Mouse (Mus musculus) induced T-regulatory cell, adult 2 months (primary cell): Measurements from ENCODE around the gene Tspan5.

Experiments used
- DNase-seq: peaks from one replicate; pipeline ENCODE4 v3.0.0-alpha.2; 2012; ENCODE audit warnings: low read depth

The Tspan5 gene

DNA sequence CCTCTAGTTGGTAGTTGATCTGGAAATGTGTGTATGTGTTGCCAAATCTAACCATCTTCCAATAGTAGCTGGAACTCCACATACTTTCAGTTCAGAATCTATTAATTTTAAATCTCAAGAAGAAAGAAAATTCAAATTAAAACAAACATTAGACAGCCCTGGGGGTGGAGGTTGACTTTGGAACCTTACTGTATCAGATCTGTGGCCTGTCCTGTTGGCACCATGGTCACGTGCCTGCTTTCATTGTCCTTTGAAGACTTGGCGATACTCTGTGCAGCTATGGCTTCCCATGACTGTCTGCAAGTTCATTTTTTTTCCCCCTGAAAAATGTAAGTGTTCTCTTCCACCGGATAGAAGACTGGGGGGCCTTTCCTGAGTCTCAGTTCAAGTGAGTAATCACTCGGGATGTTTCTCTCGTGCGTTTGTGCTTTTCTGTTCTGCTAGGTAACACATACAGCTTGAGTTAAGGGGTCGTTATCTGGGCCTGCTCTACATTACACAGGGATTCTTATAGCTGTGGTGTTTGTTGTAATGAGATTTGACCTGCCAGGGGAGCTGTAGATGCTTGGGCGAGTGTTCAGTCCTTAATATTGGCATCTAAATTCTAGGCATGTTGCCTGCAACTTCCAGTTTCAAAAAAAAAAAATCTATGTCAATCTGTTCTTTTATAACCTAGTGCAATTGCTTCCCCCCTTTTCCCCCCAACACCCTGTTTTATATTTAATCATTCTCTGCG is 32.0 kb downstream of the Tspan5 start:
- DNase-seq = no peak

DNA sequence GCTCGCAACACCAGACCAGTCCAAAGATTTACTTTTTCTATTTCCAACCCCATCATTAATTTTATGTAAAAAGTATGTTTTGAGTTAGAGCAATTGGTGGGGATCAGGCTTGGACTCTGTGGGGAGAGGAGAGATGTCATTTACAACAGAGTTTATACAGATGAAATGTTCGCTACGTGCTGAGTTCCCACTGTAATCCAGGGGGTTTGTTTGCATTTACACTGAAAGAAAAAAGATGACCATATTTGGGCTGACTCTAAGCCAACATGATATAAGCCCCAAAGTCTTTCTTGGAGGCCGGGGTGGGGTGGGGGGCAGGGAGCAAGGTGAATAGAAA is 32.6 kb downstream of the Tspan5 start:
- DNase-seq = no peak

DNA sequence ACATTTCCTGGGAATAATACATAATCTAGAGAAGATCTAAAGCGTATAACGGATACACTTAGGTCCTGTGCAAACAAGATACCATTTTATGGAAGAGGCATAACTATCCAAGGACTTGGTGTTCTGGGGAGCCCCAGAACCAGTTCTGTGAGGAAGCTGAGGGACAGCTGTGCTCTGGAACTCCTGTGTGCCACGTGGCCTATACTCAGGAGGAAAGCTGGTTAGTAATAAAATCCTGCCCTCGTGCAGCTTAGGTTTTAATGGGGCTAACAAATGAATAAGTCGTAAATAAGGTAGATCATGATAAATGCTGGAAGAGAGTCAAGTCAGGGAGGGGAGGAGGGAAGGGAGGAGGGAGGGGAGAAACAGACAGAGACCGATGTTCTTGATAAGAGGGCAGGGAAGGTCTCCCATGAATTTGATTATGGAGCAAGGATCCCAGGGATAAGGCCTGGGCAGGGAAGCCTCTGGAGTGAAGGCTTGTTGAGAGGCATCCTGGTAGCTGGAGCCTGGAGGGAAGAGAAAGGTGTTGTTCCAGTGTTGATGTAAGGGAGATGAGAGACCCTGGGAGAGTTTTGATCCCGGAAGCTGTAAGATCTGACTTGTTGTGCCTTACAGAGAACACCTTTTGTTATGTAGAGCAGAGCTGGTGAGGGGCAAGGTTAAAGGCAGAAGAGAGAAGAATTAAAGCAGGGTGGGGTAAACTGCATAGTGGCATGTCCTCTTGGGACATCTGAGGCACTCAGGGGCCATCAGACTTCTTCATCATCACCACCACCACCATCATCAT is 34.1 kb downstream of the Tspan5 start:
- no peak for DNase-seq

DNA sequence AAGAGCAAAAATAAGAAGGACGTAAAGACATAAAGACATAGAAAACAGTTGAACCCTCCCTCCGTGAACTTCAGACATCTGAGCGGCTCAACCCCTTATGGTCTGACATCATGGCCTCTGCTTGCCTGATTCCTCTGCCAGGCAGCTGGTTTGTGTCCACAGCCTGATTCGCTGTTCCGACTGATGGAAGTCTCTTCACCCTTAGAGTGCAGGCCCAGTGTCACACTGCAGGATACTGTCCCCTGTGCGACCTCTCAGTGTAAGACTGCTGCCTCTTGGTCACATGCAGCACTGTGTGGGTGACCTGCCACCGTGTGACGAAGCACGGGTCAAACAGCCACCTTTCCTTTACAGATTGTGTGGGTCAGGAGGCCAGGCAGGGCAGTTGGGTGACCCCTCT is 39.5 kb downstream of the Tspan5 start:
- no peak for DNase-seq

DNA sequence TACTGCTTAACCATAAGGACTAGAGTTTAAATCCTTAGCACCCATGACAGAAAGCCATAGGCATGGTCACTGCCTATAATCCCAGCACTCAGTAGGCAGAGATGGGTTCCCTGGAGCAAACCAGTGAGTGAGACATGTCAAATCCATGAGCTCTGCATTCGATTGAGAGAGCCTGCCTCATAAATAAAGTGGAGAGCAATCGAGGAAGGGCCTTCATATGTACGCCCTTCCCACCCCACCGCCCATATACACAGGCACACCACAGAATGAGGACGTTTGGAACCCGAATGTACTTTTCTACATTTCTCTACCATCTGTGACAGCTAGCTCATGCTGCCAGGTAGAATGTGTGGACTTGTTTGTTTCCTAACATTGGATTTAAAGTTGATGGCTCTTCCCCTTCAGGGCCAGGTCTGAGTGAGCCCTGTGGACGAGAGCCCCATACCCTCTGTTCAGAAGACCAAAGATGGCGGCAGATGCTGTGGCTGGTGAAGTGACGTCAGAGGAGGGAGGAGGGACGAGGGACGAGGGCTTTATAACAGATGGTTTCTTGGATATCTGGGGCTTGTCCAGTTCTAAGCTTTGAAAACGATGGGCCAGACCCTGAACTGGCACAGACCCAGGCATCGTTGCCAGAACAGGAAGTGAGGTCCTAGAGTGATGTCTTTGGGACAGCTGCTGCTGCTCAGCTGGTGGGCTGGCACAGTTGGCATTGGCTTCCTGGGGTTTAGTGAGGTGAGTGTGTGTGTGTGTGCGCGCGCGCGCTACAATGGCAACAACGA is 42.1 kb downstream of the Tspan5 start:
- no peak for DNase-seq

DNA sequence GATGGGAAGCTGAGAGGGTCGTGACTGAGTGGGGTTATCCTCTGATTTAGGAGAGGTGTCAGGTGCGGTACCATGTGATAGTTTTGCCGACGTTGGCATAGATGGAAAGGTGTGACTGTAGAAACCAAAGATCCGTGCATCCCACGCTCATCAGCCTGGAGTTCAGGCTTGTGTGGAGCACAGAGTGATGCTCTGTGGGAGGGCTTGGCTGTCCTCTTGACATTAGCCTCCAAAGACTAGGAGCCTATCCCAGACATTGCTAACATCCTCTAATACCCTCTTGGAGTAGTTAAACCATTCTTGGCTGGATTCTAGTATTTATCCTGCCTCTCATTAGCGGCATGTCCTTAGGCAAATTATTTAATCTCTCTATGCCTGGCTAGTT is 42.6 kb downstream of the Tspan5 start:
- no peak for DNase-seq

DNA sequence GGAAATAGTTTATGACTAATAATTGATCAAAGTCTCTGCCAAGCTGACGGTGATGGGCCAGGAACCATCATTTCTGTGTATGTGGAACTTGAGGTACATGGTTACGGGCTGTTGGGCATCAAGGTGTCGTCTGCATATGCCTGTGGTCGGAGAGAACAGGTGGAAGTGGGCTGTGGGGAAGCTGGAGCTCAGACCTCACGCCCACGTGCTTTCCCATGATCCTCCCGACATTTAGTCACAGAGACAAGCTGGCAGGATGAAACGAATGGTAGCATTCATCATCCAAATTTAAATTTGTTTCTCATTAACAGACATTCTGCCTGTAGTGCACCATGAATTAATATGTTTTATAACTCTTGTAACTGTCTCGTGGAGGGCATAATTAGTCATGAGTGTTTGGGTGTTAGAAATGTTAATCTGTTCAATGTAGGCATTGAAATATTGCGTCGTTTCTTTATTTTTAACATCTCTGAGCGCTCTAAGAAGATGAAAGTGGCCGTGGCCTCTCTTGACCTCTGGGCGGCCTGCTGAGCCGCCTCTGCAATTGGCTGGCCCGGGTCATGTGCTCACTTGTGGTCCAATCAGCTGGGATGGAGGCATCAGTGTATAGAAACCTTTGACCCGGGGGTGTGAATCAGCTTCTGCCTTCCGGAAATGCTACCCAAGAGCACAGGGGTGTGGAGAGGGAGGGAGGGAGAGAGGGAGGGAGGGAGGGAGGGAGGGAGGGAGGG is 45.9 kb downstream of the Tspan5 start:
- DNase-seq = no peak

DNA sequence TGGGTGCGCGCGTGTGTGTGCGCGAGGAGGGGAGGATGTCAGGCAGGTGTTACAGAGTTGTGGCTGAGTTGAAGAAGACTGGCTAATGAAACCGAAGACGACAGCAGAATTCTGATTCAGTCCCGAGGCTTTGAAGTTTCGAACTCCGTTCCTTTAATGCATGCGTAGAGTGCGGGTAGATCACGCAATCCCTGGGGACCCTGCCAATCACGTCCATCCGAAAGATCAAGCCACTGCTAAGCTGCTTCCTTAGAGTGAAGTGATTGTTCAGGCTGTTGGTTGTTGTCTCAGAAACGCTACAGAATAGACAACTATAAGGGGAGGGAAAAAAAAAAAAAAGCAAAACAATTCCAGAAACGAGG is 46.5 kb downstream of the Tspan5 start:
- DNase-seq = no peak

DNA sequence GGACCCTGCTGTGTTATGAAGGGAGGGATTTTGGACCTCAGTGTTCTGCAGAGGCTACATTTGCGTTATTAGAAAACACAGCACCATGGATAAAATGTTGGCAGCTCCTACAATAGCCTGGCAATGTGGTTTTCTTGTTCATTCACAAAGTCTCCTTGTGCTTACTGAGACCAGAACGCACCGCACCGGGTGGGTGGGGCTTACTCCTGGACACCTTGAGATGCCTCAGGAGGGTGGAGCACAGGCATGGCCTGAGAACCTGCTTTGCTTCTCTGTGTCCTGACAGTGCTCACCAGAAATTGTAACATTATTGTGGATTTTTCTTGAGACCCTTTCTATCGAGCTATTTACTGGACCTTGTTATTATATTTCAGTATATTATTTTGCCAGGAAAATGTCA is 47.3 kb downstream of the Tspan5 start:
- DNase-seq = no peak

DNA sequence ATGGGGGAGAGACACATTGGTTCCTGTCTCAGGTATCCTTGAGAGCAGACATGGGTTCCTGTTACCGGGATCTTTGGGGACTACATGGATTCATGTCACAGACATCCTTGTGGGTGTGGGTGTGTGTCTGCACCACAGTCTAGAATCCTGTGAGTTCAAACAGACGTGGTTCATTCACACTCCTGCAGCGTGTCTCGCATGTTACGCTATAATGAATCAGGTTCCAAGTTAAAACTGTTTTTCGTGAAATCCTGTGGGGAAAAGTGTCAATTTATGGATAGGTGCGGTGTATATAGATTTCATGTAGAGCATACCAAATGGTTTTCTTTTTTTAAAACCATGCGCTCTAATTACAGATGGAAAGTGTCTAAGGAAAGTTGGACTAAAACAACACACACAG is 52.5 kb downstream of the Tspan5 start:
- DNase-seq = no peak

DNA sequence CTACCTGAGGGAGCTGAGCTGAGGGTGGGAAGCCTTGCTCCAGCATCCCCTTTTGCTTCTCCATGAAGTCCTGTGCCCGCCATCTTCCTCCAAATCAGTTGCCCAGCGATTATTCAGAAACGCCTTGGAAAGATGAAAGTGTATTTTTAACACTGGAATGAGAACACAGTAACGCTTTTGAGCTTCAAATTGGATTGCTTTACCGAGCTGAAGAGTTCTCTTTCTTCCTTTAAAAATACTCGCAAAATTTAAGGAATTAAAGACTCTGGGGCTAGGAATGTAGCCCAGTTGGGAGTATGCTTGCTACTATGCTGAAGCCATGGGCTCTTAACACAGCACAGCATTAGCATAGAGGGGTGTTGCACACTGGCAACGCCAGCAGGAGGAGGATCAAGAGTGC is 54.0 kb downstream of the Tspan5 start:
- DNase-seq = no peak

DNA sequence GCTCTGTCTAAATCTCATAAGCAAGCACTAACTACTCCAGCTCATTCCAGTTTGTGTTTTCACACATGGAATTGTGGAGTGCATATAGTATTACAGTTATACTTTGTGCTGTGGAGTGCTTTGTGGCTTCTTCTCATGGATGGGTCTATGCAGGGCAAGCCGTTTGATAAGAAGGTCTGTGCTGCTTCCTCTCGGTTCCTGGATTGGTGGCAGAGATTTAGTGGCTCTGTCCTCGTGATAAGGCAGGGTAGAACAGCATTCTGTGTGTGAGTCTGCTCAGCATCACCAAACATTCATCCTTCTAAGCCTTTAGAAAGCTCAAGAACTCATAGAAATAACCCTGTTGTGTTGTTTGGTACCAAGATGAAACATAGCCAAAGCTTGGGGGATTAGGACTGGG is 54.6 kb downstream of the Tspan5 start:
- DNase-seq = no peak

DNA sequence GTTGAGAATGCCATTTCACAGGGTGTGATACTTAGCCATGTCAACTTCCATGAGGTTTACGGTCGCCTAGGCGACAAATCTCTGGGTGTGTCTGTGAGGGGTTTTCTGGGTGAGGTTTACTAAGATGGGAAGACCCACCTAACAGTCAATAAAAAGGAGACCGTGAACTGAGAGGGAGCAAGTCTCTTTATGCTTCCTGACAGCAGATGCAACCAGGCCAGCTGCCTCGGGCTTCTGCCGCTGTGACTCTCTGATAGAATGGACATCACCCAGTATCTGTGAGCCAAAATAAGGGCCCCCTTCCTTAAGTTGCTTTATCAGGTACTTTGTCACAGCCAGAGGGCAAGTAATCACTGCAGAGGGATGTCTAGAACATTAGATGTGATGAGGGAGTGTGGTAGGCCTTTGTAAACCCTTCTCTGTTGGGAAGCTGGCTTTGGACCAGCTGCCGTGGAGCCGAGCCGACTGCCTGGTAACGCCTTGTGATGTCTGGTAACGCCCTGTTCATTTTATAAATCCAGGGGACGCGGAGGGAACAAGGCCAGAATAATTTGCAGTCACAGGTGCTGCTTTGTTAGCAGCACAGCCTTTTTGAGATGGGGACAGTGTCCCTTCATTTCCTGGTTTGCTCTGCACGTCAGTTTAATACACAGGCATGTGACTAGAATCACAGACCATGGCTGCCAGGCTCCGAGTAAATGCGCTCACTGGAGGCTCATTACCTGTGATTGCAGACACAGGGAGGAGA is 58.8 kb downstream of the Tspan5 start:
- DNase-seq = no peak

DNA sequence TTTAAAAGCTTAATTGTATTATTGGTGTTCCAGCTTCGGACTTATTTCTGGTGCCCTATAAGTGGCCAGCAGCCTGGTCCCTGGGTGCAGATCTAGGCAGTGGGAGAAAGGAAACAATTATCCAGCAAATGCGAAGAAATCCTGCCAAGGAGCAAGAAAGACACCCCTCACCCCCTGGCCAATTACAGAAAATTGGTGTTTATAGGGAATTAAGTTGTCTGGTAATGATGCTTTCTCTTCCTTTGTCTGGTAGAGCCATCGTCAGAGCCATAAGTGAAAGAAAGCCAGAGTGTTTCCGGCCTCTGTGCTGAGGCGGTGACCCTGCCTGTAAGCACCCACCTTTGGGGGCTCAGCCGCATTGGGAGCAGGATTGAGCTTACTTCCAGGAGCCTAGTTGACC is 59.7 kb downstream of the Tspan5 start:
- no peak for DNase-seq

DNA sequence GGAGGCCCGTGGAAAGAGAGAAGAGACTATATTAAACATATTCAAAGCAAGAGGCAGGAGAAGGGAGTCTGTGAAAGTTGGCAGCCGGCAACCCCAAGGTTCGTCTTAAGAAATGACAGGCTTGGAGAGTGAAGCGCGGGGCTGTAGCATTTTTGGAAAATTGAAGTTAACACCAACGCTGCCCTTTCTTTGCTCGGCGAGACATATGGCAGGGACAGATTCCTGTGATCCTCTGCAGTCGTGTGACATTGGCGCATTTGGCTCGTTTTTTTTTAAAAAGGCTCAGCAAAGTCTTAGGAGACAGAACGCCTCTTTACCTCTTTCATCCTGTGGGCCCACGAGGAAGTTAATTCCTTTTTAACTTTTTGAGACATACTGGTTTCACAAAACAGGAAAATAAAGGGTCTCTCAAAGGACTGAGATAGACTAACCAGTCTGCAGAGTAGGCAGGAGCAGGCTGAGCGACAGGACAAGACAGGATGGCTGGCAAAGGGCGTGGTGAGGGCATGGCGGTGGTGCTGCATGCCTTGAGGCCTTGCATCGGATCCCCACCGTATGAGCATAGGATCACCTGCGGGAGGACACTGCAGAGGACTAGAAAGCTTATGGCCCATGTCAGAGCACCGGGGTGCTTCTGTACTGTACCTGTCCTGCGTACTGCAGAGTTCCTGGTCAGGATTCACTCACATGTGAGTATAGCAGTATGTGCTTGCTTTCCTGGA is 60.9 kb downstream of the Tspan5 start:
- DNase-seq = no peak

DNA sequence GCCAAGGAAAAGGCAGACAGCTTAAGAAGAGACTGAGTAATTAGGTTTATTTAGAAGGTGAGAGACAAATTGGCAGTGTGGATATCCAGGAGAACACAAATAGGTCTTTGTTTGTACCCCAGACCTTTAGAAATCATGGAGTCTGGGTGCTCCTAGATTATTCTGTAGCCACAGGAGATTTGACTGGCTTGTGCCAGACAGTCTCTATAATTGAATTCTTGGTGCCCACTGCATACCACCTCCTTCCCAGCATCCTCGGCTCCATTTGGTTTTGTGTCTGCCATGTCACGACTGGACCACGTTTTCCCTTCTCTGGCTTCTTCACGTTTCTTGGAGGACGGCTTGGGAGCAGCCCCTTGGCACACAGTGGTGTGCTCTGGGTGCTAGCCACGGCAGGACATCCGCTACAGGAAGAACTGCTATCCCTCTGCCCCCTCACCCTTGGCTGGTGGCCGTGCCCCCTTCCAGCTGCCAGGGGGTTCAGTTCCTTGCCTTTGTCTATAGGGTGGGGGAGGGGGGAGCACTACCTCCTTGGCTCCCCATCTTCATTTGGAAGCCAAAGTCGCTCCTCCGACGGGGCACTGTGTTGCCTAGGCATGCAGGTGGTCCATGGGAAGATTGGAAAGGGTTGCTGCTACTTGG is 61.6 kb downstream of the Tspan5 start:
- no peak for DNase-seq

DNA sequence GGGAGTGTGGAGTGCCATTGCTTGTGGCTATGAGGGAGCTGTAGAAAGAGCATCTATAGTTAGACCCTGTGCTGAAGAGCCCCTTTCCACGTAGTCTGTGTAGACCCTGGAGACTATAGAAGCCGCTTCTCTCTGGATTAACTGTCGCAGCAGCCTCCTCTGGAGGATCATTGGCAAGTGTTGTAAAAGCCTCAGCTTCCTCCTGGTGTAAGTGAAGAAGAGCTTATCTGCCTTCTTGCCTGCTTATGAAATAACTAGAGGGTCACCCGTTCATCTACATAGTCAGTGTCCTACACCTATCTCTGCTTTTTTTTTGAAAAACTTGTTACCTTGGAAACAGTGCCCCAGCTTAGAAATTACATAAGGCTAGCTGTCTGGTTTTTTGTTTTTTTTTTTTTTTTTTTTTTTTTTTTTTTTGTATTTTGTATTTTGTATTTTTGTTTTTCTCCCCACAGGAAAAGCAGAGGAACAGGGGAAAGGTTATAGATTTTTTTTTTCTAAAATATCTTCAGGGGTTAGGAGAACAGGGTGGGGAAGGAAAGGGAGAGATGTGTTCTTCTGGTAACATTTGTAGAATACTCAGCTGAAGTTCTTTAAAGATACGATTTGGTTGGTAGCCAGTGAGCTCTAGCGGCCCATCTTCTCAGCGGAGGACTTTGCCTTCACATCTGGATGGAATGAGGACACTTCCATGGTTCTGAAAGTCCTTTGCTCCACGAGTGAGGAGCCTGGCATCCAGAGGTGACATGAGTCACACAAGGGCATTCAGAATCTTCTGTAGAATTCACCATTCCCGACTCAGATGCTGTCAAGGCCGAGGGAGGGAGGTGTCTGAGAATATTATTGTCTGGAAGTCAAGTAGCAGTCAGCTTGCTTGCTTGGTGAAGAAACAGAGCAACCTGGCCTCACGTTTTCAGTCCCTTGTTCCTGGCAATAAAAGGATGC is 62.4 kb downstream of the Tspan5 start:
- DNase-seq = no peak

DNA sequence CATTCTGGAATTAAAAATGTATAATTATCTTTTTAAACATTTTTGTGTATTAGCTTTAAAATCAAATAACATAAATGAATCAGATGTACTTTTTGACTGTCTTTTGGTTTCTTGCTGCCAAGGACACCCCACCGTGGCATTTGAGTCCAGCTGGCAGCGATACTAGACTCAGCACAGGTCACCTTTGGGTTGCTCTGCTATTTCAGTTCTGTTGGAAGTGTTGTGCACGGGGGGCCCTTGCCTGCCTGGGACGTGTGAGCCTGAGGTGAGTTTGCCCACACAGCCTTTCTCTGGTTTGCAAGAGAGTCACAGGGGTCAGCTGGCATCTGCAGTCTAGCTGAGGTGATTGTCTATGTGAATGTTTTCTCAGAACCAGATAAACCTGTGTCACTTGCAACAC is 65.8 kb downstream of the Tspan5 start:
- DNase-seq = no peak

DNA sequence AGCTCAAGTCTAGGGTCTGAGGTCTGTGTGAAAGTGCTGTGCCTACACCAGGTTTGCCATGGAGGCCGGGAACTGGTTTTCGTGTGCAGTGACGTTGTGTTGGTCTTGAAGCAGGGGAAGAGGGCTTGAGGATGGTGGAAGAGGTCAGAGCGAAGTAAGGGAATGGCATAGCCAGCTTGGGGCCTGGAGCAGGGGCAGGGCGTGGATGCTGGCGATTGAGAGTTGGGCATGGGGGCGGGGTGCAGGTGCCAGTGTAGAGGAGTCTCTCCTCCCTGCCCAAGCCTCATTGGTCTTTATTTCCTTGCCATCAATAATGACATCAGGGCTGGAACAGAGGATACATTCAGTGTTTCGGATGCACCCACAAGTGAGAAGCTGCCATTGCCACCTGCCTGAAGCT is 67.5 kb downstream of the Tspan5 start:
- DNase-seq = no peak
